8 mouse cellular contexts compared by ENCODE assay signal in the genomic region with DNA sequence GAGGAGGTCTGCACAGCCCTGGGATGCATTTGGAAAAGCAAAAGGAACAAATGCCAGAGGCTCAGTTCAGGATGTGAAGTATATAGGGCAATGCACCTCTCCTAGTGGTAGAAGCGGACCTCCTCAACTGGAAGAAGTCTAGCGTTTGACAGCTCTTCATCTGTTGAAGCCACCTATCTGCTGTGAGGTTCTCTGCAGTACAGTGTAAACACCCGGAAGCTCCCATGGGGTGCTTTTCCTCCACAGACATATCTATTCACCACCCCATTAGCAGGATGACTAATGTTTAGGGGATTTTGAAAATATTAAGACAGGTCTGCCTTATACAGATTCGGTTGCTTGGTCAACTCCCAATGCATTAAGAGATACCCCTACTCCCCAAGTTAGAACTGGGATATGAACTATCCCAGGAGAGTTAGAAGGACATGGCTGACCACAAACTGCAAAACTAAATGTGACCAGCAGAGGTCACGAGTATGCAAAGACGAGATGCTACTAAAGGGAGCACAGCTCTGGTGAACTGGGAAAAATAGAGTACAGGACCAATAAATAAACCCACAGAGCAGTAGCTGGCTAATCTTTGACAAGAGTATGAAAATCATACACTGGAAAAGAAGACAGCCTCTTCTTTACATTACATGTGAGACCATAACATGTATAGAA. TPM values are rescaled to one million over a fixed set of nuclear protein-coding genes. Genes with fewer than 3 reads are reported as not detected.
DNase-seq lines count a peak whose midpoint lies in the region; ATAC-seq and TF ChIP-seq lines count a peak whose summit lies in the region.

No protein-coding gene starts in this region.

- no peak overlapping the region for H3K4me3 ChIP-seq in heart, postnatal 0 days (ENCODE audit: low read depth, low read length)
- H3K4me3 ChIP-seq in heart, embryonic 11.5 days (ENCODE audit: low read depth, low read length), result no peak overlapping the region
- H3K4me3 ChIP-seq in embryonic fibroblast, embryonic 13.5 days (ENCODE audit: insufficient read depth, low read length), result no peak overlapping the region
- no peak overlapping the region for H3K4me3 ChIP-seq in hindbrain, postnatal 0 days (ENCODE audit: low read length)

- no peak for TF ChIP-seq POLR2A in embryonic fibroblast, embryonic 13.5 days (IDR thresholded peaks at IDR 0.05; ENCODE audit: low read depth, low read length)

- no peak for TF ChIP-seq EP300 in heart, postnatal 0 days (IDR thresholded peaks at IDR 0.05; ENCODE audit: low read depth)

- H3K27me3 ChIP-seq in heart, postnatal 0 days (ENCODE audit: control insufficient read depth, insufficient read depth, low read length), result no peaks in the 10 kb centered on the region
- H3K27me3 ChIP-seq in heart, embryonic 11.5 days (ENCODE audit: control insufficient read depth, insufficient read depth, low read length), result no peaks in the 10 kb centered on the region
- no peaks in the 10 kb centered on the region for H3K27me3 ChIP-seq in hindbrain, postnatal 0 days (ENCODE audit: insufficient read depth, low read length)
- H3K27me3 ChIP-seq in splenic B cell, adult 2 months (ENCODE audit: control insufficient read depth, insufficient read depth, low read length, poor library complexity, severe bottlenecking), result no peaks in the 10 kb centered on the region

- no peak overlapping the region for H3K9ac ChIP-seq in heart, postnatal 0 days (replicated peaks; ENCODE audit: low read depth, low read length)
- no peak overlapping the region for H3K9ac ChIP-seq in heart, embryonic 11.5 days (ENCODE audit: low read depth, low read length)
- no peak overlapping the region for H3K9ac ChIP-seq in hindbrain, postnatal 0 days (replicated peaks; ENCODE audit: low read length)

- H3K9me3 ChIP-seq in heart, postnatal 0 days (replicated peaks; ENCODE audit: control insufficient read depth, low read length), result no peaks in the 10 kb centered on the region
- H3K9me3 ChIP-seq in heart, embryonic 11.5 days (replicated peaks; ENCODE audit: control insufficient read depth, low read length), result no peaks in the 10 kb centered on the region
- no peaks in the 10 kb centered on the region for H3K9me3 ChIP-seq in hindbrain, postnatal 0 days (ENCODE audit: low read length)

- peak; percentile 76 for TF ChIP-seq CTCF in heart, postnatal 0 days (IDR thresholded peaks at IDR 0.05; ENCODE audit: low read depth)
- peak; percentile 2; the same call in 1 of the 2 replicates for TF ChIP-seq CTCF in embryonic fibroblast, embryonic 13.5 days (IDR thresholded peaks at IDR 0.05; ENCODE audit: borderline replicate concordance, insufficient read depth, low read length)
- peak; percentile 74 for TF ChIP-seq CTCF in hindbrain, postnatal 0 days (IDR thresholded peaks at IDR 0.05; ENCODE audit: low read depth)

- WGBS in heart, postnatal 0 days, result 29% methylated on average over 6 of the region's 6 CpGs
- WGBS in heart, embryonic 11.5 days (ENCODE audit: insufficient replicate concordance), result 32% methylated on average over 6 of the region's 6 CpGs
- WGBS in hindbrain, postnatal 0 days, result 42% methylated on average over 6 of the region's 6 CpGs

- no peaks in the 10 kb centered on the region for H3K4me1 ChIP-seq in heart, postnatal 0 days (ENCODE audit: control insufficient read depth, insufficient read depth)
- no peaks in the 10 kb centered on the region for H3K4me1 ChIP-seq in heart, embryonic 11.5 days (ENCODE audit: control insufficient read depth, insufficient read depth, low read length)
- peaks cover 4% of the 10 kb centered on the region; the same call in 1 of the 2 replicates for H3K4me1 ChIP-seq in embryonic fibroblast, embryonic 13.5 days (ENCODE audit: control insufficient read depth, insufficient read depth, low read length)
- no peaks in the 10 kb centered on the region for H3K4me1 ChIP-seq in hindbrain, postnatal 0 days (ENCODE audit: insufficient read depth, low read length)

- H3K27ac ChIP-seq in heart, postnatal 0 days (ENCODE audit: low read depth), result no peak overlapping the region
- no peak overlapping the region for H3K27ac ChIP-seq in heart, embryonic 11.5 days (ENCODE audit: low read depth, low read length)
- no peak overlapping the region for H3K27ac ChIP-seq in embryonic fibroblast, embryonic 13.5 days (ENCODE audit: insufficient read depth, low read length)
- no peak overlapping the region for H3K27ac ChIP-seq in hindbrain, postnatal 0 days

- DNase-seq in heart, postnatal 0 days (ENCODE audit: low spot score), result peak; percentile 29
- peak; percentile 89 for DNase-seq in adipocyte (ENCODE audit: low spot score)
- peak; percentile 77 for DNase-seq in hindbrain, postnatal 0 days (ENCODE audit: low spot score)
- peak; percentile 62 to 82 for DNase-seq in layer of hippocampus, postnatal 14 days (ENCODE audit: low spot score in 2 of 2)
- peak; percentile 79 for DNase-seq in splenic B cell, adult 2 months (ENCODE audit: low read depth, low spot score)

- peak; percentile 20; the same call in 1 of the 2 replicates for ATAC-seq in heart, postnatal 0 days (ENCODE audit: insufficient read depth, low read depth)
- ATAC-seq in heart, embryonic 11.5 days (replicated peaks; ENCODE audit: insufficient number of reproducible peaks, low FRiP score, low TSS enrichment), result no peak
- peak; percentile 66 for ATAC-seq in hindbrain, postnatal 0 days
- ATAC-seq in megakaryocyte-erythroid progenitor cell, adult 5-6 weeks (replicated peaks; ENCODE audit: low FRiP score, low TSS enrichment, poor library complexity, severe bottlenecking), result peak; percentile 51; the same call in 1 of the 2 replicates

- no peaks in the 10 kb centered on the region for H3K36me3 ChIP-seq in heart, postnatal 0 days (replicated peaks; ENCODE audit: control insufficient read depth, insufficient read depth, low read length)
- H3K36me3 ChIP-seq in heart, embryonic 11.5 days (ENCODE audit: control insufficient read depth, insufficient read depth, low read length), result no peaks in the 10 kb centered on the region
- no peaks in the 10 kb centered on the region for H3K36me3 ChIP-seq in hindbrain, postnatal 0 days (ENCODE audit: insufficient read depth, low read length)
- no peaks in the 10 kb centered on the region for H3K36me3 ChIP-seq in splenic B cell, adult 2 months (ENCODE audit: control insufficient read depth, insufficient read depth, low read length, poor library complexity, severe bottlenecking)

- no peak overlapping the region for H3K4me2 ChIP-seq in heart, postnatal 0 days (ENCODE audit: low read depth, low read length)
- no peak overlapping the region for H3K4me2 ChIP-seq in heart, embryonic 11.5 days
- no peak overlapping the region for H3K4me2 ChIP-seq in hindbrain, postnatal 0 days (ENCODE audit: low read depth, low read length)

RNA-seq across cellular contexts. Expression of a gene that starts 15.5 kb away (rescaled TPM):
- total RNA-seq in heart, postnatal 0 days (2014; rRNA removed; ENCODE audit: low replicate concordance), result 0.12 and 5.3 TPM in 2 replicates
- 1.4 and 1.6 TPM in 2 replicates for polyA plus RNA-seq in heart, postnatal 0 days (2015; fragmentation: Nextera tagmentation; extraction: Ambion mirVana)
- polyA plus RNA-seq in heart, embryonic 11.5 days (2014; fragmentation: Nextera tagmentation; extraction: Ambion mirVana), result 0.62 and 1.7 TPM in 2 replicates
- 34.8 and 40.6 TPM in 2 replicates for polyA plus RNA-seq in embryonic fibroblast, embryonic 13.5 days (2011; ENCODE audit: insufficient read length, low read depth, missing spikeins)
- total RNA-seq in hindbrain, postnatal 0 days (2014; rRNA removed), result 0.10 and 1.0 TPM in 2 replicates
- polyA plus RNA-seq in hindbrain, postnatal 0 days (2015; fragmentation: Nextera tagmentation; extraction: Ambion mirVana), result 1.7 and 2.5 TPM in 2 replicates
- 1 to 10 TPM; 4.9 to 5.6 TPM for total RNA-seq in layer of hippocampus, postnatal 14 days (2021)
- 128 and 143 TPM in 2 replicates for total RNA-seq in megakaryocyte-erythroid progenitor cell, adult 5-6 weeks (2014; fragmentation: Nextera tagmentation)
- total RNA-seq in megakaryocyte-erythroid progenitor cell, adult 5-6 weeks (2017), result 14.0 and 21.9 TPM in 2 replicates

Comparison
In these comparisons a context has a peak if more than half of its experiments do, and no peak if none do; other contexts are left out.
1. DNase-seq: peak in every context shown above with its lines; median percentile 89 in adipocyte; 79 in splenic B cell, adult 2 months; 77 in hindbrain, postnatal 0 days; 72 in layer of hippocampus, postnatal 14 days; 29 in heart, postnatal 0 days.
2. CTCF ChIP-seq: peak in every context shown above with its lines; median percentile 76 in heart, postnatal 0 days; 74 in hindbrain, postnatal 0 days; 2 in embryonic fibroblast, embryonic 13.5 days.